8 mouse cellular contexts compared by ENCODE assay signal in the genomic region with DNA sequence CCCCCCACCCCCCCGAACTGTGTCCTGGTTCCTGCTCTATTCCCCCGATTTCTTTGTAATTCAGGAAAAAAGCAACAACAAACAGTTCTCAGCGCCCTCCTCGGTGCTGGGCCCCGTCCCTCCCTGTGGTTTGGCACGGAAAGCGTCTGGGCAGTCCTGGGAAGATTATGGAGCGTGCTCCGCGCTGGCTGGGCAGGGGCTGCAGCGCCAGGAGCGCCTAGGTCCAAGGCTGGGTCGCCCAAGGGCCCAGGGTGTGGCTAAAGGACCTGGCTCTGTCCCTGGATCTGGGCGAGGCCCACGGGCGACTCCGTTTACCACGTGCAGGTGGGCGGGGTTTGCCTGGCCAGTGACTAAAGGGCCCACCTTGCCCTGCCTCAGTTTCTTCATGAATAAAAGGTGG. TPM values are rescaled to one million over a fixed set of nuclear protein-coding genes. Genes with fewer than 3 reads are reported as not detected.
A peak's percentile ranks its signal among the peaks of the same experiment; 100 is the strongest.
DNase-seq lines count a peak whose midpoint lies in the region; ATAC-seq and TF ChIP-seq lines count a peak whose summit lies in the region.

No protein-coding gene starts in this region.

- H3K4me2 ChIP-seq in lung, postnatal 0 days (replicated peaks; ENCODE audit: low read depth, low read length) = no peak overlapping the region; the same call in 1 of the 2 replicates
- peak overlapping the region; percentile 58 for H3K4me2 ChIP-seq in forebrain, postnatal 0 days (ENCODE audit: low read depth)
- H3K4me2 ChIP-seq in hindbrain, embryonic 11.5 days (replicated peaks; ENCODE audit: low read depth, low read length) = peak overlapping the region; percentile 49
- H3K4me2 ChIP-seq in midbrain, embryonic 15.5 days = peak overlapping the region; percentile 60

- ATAC-seq in lung, postnatal 0 days = no peak; the same call in 1 of the 2 replicates
- peak; percentile 83 for ATAC-seq in forebrain, postnatal 0 days
- no peak; the same call in 1 of the 2 replicates for ATAC-seq in hindbrain, embryonic 11.5 days (ENCODE audit: low FRiP score)
- ATAC-seq in midbrain, embryonic 15.5 days (replicated peaks) = peak; percentile 83
- ATAC-seq in erythroblast, adult 5-6 weeks (replicated peaks; ENCODE audit: low FRiP score, poor library complexity, severe bottlenecking) = no peak
- no peak for ATAC-seq in megakaryocyte-erythroid progenitor cell, adult 5-6 weeks (replicated peaks; ENCODE audit: low FRiP score, low TSS enrichment, poor library complexity, severe bottlenecking)

- H3K4me3 ChIP-seq in lung, postnatal 0 days (ENCODE audit: low read depth, low read length) = no peak overlapping the region
- peak overlapping the region; percentile 29 for H3K4me3 ChIP-seq in forebrain, postnatal 0 days (ENCODE audit: low read depth, low read length)
- H3K4me3 ChIP-seq in hindbrain, embryonic 11.5 days (ENCODE audit: low read depth, low read length) = peak overlapping the region; percentile 27
- H3K4me3 ChIP-seq in midbrain, embryonic 15.5 days = peak overlapping the region; percentile 35

- H3K27ac ChIP-seq in lung, postnatal 0 days (ENCODE audit: low read length) = no peak overlapping the region
- H3K27ac ChIP-seq in forebrain, postnatal 0 days (ENCODE audit: low read depth, low read length) = no peak overlapping the region
- no peak overlapping the region for H3K27ac ChIP-seq in hindbrain, embryonic 11.5 days (ENCODE audit: low read depth, low read length)
- no peak overlapping the region for H3K27ac ChIP-seq in midbrain, embryonic 15.5 days

- peaks cover 12% of the 10 kb centered on the region for H3K27me3 ChIP-seq in lung, postnatal 0 days (replicated peaks; ENCODE audit: insufficient read depth, low read length)
- peaks cover 5% of the 10 kb centered on the region; the same call in 1 of the 2 replicates for H3K27me3 ChIP-seq in forebrain, postnatal 0 days (ENCODE audit: insufficient read depth, low read length)
- H3K27me3 ChIP-seq in hindbrain, embryonic 11.5 days (ENCODE audit: control insufficient read depth, insufficient read depth, low read length) = peaks cover 16% of the 10 kb centered on the region
- peaks cover 31% of the 10 kb centered on the region for H3K27me3 ChIP-seq in midbrain, embryonic 15.5 days (replicated peaks)

- 0 out of 2 replicates have a peak, but pooled peaks cover 3% of the 10 kb centered on the region for H3K4me1 ChIP-seq in lung, postnatal 0 days (ENCODE audit: insufficient read depth, low read depth, low read length)
- H3K4me1 ChIP-seq in forebrain, postnatal 0 days (ENCODE audit: insufficient read depth) = no peaks in the 10 kb centered on the region
- H3K4me1 ChIP-seq in hindbrain, embryonic 11.5 days (replicated peaks; ENCODE audit: control insufficient read depth, insufficient read depth, low read length) = peaks cover 5% of the 10 kb centered on the region; the same call in 1 of the 2 replicates
- H3K4me1 ChIP-seq in midbrain, embryonic 15.5 days = peaks cover 15% of the 10 kb centered on the region

- no peak overlapping the region for H3K9ac ChIP-seq in lung, postnatal 0 days (replicated peaks; ENCODE audit: low read depth)
- H3K9ac ChIP-seq in forebrain, postnatal 0 days = peak overlapping the region; percentile 40
- no peak overlapping the region for H3K9ac ChIP-seq in hindbrain, embryonic 11.5 days (ENCODE audit: low read depth, low read length)
- peak overlapping the region; percentile 38; the same call in 1 of the 2 replicates for H3K9ac ChIP-seq in midbrain, embryonic 15.5 days

- no peaks in the 10 kb centered on the region for H3K36me3 ChIP-seq in lung, postnatal 0 days (ENCODE audit: insufficient read depth, low read length)
- H3K36me3 ChIP-seq in forebrain, postnatal 0 days (ENCODE audit: insufficient read depth) = no peaks in the 10 kb centered on the region
- H3K36me3 ChIP-seq in hindbrain, embryonic 11.5 days (ENCODE audit: control insufficient read depth, insufficient read depth, low read length) = no peaks in the 10 kb centered on the region
- no peaks in the 10 kb centered on the region for H3K36me3 ChIP-seq in midbrain, embryonic 15.5 days (replicated peaks)

- H3K9me3 ChIP-seq in lung, postnatal 0 days (ENCODE audit: low read length) = no peaks in the 10 kb centered on the region
- H3K9me3 ChIP-seq in forebrain, postnatal 0 days (ENCODE audit: low read length) = no peaks in the 10 kb centered on the region
- no peaks in the 10 kb centered on the region for H3K9me3 ChIP-seq in hindbrain, embryonic 11.5 days (ENCODE audit: control insufficient read depth, low read length)
- H3K9me3 ChIP-seq in midbrain, embryonic 15.5 days = no peaks in the 10 kb centered on the region

- TF ChIP-seq CTCF in lung, postnatal 0 days (IDR thresholded peaks at IDR 0.05) = no peak
- TF ChIP-seq CTCF in forebrain, postnatal 0 days (IDR thresholded peaks at IDR 0.05; ENCODE audit: low read depth) = no peak

- under 1% methylated on average over 19 of the region's 19 CpGs for WGBS in lung, postnatal 0 days
- 3% methylated on average over 19 of the region's 19 CpGs for WGBS in forebrain, postnatal 0 days
- 2% methylated on average over 19 of the region's 19 CpGs for WGBS in hindbrain, embryonic 11.5 days
- WGBS in midbrain, embryonic 15.5 days = 1% methylated on average over 19 of the region's 19 CpGs

- peak; percentile 11 to 16 for DNase-seq in lung, adult 18-20 months
- DNase-seq in lung, postnatal 0 days (ENCODE audit: low spot score) = no peak
- DNase-seq in forebrain, postnatal 0 days = no peak
- DNase-seq in hindbrain, embryonic 11.5 days (ENCODE audit: low spot score) = peak; percentile 20
- no peak for DNase-seq in adrenal gland, postnatal 25 days

- TF ChIP-seq EP300 in lung, postnatal 0 days (IDR thresholded peaks at IDR 0.05) = no peak

RNA-seq across cellular contexts. Expression of a gene that starts 27.9 kb away (rescaled TPM):
- not detected in 2 replicates for polyA plus RNA-seq in lung, postnatal 0 days (2015; fragmentation: Nextera tagmentation; extraction: Ambion mirVana)
- 1.2 and 5.2 TPM in 2 replicates for total RNA-seq in forebrain, postnatal 0 days (2014; rRNA removed)
- 0.54 and 1.5 TPM in 2 replicates for polyA plus RNA-seq in forebrain, postnatal 0 days (2015; fragmentation: Nextera tagmentation; extraction: Ambion mirVana)
- 5.6 and 11.4 TPM in 2 replicates for polyA plus RNA-seq in hindbrain, embryonic 11.5 days (2014; fragmentation: Nextera tagmentation; extraction: Ambion mirVana)
- 8.8 and 11.9 TPM in 2 replicates for polyA plus RNA-seq in midbrain, embryonic 15.5 days (2015; fragmentation: Nextera tagmentation; extraction: Ambion mirVana)
- not detected in 2 replicates for total RNA-seq in erythroblast, adult 5-6 weeks (2015; ENCODE audit: low replicate concordance)
- total RNA-seq in erythroblast, adult 5-6 weeks (2017; ENCODE audit: low replicate concordance) = not detected in 2 replicates
- total RNA-seq in megakaryocyte-erythroid progenitor cell, adult 5-6 weeks (2014; fragmentation: Nextera tagmentation) = not detected in 2 replicates
- not detected in 2 replicates for total RNA-seq in megakaryocyte-erythroid progenitor cell, adult 5-6 weeks (2017)
- not detected in 2 replicates for total RNA-seq in adrenal gland, postnatal 25 days (2021)

Comparison
In these comparisons a context has a peak if more than half of its experiments do, and no peak if none do; other contexts are left out.
1. DNase-seq: peak in lung, adult 18-20 months (2 of 2) and hindbrain, embryonic 11.5 days (single experiment); none in lung, postnatal 0 days (single experiment), forebrain, postnatal 0 days (single experiment) and adrenal gland, postnatal 25 days (single experiment).
2. ATAC-seq: peak in forebrain, postnatal 0 days (single experiment) and midbrain, embryonic 15.5 days (single experiment); none in lung, postnatal 0 days (single experiment), hindbrain, embryonic 11.5 days (single experiment), erythroblast, adult 5-6 weeks (single experiment) and megakaryocyte-erythroid progenitor cell, adult 5-6 weeks (single experiment).
3. H3K9ac ChIP-seq: peak in forebrain, postnatal 0 days (single experiment) and midbrain, embryonic 15.5 days (single experiment); none in lung, postnatal 0 days (single experiment) and hindbrain, embryonic 11.5 days (single experiment).